Mouse (Mus musculus) mature B cell (primary cell): ENCODE data around the gene Mcl1.
"Not testable (repeated sequence)": the region's sequence is repeated elsewhere in the genome, so short reads cannot be mapped to it uniquely, and the experiment has no call there.

Source experiments
- in situ Hi-C: fragments of 300-500 bp; cut with MboI; formaldehyde crosslinking; loops from 2 replicates; pipeline ENCODE4 v1.14.3; 2019

Mcl1 gene

GRCm38 (mm10) chr3:95667521-95667920 lies 8.9 kb downstream of the Mcl1 start:
- in situ Hi-C loops, result no loop called here

GRCm38 (mm10) chr3:95668026-95668425 lies 9.4 kb downstream of the Mcl1 start:
- in situ Hi-C loops, result no loop called here

- in situ Hi-C loops, result no loop called here
These were observed 10.2 kb downstream of the Mcl1 start for GRCm38 (mm10) chr3:95668589-95669308.

GRCm38 (mm10) chr3:95669309-95669665 lies 10.7 kb downstream of the Mcl1 start:
- in situ Hi-C loops, result no loop called here

- in situ Hi-C loops, result not testable (repeated sequence)
These were observed 11.8 kb downstream of the Mcl1 start for GRCm38 (mm10) chr3:95670419-95670818.

GRCm38 (mm10) chr3:95671201-95671600 lies 12.6 kb downstream of the Mcl1 start:
- in situ Hi-C loops, result no loop called here

- in situ Hi-C loops, result no loop called here
These were observed 13.9 kb downstream of the Mcl1 start for GRCm38 (mm10) chr3:95672461-95672860.

- in situ Hi-C loops, result no loop called here
These were observed 14.5 kb downstream of the Mcl1 start for GRCm38 (mm10) chr3:95672861-95673706.

GRCm38 (mm10) chr3:95673707-95674211 lies 15.2 kb downstream of the Mcl1 start:
- in situ Hi-C loops, result no loop called here

GRCm38 (mm10) chr3:95674236-95674635 lies 15.6 kb downstream of the Mcl1 start:
- in situ Hi-C loops, result no loop called here

- in situ Hi-C loops, result loop anchor here (5.0 kb wide), 1 partner anchor 33 kb away; no protein-coding TSS in a partner anchor
These were observed 16.2 kb downstream of the Mcl1 start for GRCm38 (mm10) chr3:95674812-95675211.

- in situ Hi-C loops, result loop anchor here (5.0 kb wide), 1 partner anchor 33 kb away; no protein-coding TSS in a partner anchor
These were observed 16.9 kb downstream of the Mcl1 start for GRCm38 (mm10) chr3:95675301-95676092.

- in situ Hi-C loops, result loop anchor here (5.0 kb wide), 1 partner anchor 35 kb away; no protein-coding TSS in a partner anchor
These were observed 18.3 kb downstream of the Mcl1 start for GRCm38 (mm10) chr3:95676745-95677419.

- in situ Hi-C loops, result loop anchor here (5.0 kb wide), 1 partner anchor 35 kb away; no protein-coding TSS in a partner anchor
These were observed 19.0 kb downstream of the Mcl1 start for GRCm38 (mm10) chr3:95677420-95678090.

GRCm38 (mm10) chr3:95679551-95679950 lies 21.0 kb downstream of the Mcl1 start:
- in situ Hi-C loops, result loop anchor here (5.0 kb wide), 1 partner anchor 37 kb away; no protein-coding TSS in a partner anchor

GRCm38 (mm10) chr3:95680673-95681072 lies 22.1 kb downstream of the Mcl1 start:
- in situ Hi-C loops, result no loop called here

GRCm38 (mm10) chr3:95681365-95681764 lies 22.8 kb downstream of the Mcl1 start:
- in situ Hi-C loops, result no loop called here

GRCm38 (mm10) chr3:95682878-95683277 lies 24.3 kb downstream of the Mcl1 start:
- in situ Hi-C loops, result no loop called here

GRCm38 (mm10) chr3:95684846-95685245 lies 26.3 kb downstream of the Mcl1 start:
- in situ Hi-C loops, result no loop called here

- in situ Hi-C loops, result no loop called here
These were observed 26.7 kb downstream of the Mcl1 start for GRCm38 (mm10) chr3:95685301-95685700.

GRCm38 (mm10) chr3:95685701-95686100 lies 27.1 kb downstream of the Mcl1 start:
- in situ Hi-C loops, result no loop called here
